Mouse (Mus musculus): ENCODE measurements around the gene Spc24.

DNA sequence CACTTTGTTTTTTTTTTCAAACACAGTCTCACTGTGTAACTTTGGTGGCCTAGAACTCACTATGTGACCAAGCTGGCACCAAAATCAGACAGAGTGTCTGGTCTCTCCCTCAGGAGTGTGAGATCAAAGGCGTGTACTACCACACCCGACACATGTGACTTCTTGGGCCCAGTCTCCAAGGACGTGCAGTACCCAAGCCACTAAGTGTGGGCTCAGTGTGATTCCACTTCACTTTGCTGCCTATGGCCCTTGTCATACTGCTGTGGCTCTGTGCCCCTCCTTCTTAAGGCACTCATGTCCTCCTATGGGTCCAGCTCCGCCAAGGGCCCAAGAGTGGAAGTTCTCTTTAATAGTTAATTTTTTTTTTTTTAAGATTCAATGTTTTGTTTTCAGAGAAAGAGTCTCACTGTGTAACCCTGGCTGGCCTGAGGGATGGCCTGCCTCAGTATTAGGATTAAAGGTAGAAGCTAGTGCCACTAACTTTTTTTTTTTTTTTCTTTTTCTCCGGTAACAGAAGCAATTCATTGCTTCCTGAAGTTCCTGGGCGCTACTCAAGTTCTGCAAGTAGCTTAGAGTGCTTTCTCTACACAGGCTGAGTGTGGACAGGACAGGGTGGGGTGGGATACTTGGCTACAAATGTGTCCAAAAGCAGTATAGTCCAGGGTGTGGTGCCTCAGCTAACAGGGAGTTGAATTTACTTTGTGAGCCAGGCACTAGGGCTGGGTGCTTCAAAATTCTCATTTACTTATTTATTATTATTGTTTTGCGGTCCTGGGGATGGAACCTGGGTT, 24.6 kb upstream of the Spc24 start:
- TF ChIP-seq MYOG (IDR thresholded peaks at IDR 0.05; ENCODE audit: control insufficient read depth, extremely low read depth, insufficient read length) = no peak
- no peak for TF ChIP-seq FOSL1 (IDR thresholded peaks at IDR 0.05; ENCODE audit: insufficient read depth, low read length, poor library complexity, severe bottlenecking)
- TF ChIP-seq CTCF (IDR thresholded peaks at IDR 0.05; ENCODE audit: control insufficient read depth, insufficient read depth, insufficient read length) = no peak
- no peak for TF ChIP-seq CEBPB (IDR thresholded peaks at IDR 0.05; ENCODE audit: low read depth)
- no peak for TF ChIP-seq MAX (IDR thresholded peaks at IDR 0.05)
- no peak for TF ChIP-seq MYOD1 (IDR thresholded peaks at IDR 0.05; ENCODE audit: control insufficient read depth, insufficient read length, low read depth)
- TF ChIP-seq USF1 (IDR thresholded peaks at IDR 0.05; ENCODE audit: low read depth) = no peak

Data from C2C12 (cell line).